Mouse (Mus musculus) kidney, postnatal 36 days (tissue): Measurements from ENCODE around the gene Setx.
"Not testable (repeated sequence)": the region's sequence is repeated elsewhere in the genome, so short reads cannot be mapped to it uniquely, and the experiment has no call there.

Experiments
- DNase-seq, 2 experiments: peaks; one replicate each; pipeline ENCODE4 v3.0.0; 2021 to 2022; ENCODE audit warnings: mixed read lengths in 2 of 2

Gene Setx

DNA sequence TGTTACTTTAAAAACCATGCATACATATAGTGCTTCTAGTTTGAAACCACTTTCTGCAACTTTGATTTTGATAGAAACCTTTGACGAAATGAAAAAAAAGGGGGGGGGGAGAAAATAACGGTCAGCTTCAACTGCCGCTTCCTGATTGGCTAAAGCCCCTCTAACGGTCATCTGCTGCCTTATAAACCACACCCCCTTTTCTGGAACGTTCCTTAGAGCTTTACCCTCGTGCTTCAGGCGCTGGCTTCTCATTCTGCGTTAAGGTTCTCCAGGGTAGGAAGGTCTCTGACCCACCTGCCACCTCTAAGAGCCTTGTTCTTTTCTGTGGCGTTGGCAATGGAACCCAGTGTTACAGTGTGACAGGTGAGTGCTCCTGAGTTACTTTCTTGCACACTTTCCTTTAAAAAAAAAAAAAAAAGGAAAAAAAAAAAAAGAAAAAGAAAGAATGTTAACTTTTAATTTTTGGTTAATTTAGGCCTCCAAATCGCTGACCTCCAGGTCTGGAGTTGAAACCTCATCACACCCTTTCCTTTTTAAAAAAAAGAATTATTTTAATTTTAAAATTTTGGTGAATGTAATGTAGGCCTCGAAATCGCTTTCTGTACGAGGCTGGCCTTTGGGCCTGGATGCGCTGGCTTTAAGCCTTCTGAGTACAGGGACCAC lies at the start of gene Setx:
TSS of gene Setx (plus strand) at position 275 of the 663 bp plus-strand sequence.
- no peak for DNase-seq

DNA sequence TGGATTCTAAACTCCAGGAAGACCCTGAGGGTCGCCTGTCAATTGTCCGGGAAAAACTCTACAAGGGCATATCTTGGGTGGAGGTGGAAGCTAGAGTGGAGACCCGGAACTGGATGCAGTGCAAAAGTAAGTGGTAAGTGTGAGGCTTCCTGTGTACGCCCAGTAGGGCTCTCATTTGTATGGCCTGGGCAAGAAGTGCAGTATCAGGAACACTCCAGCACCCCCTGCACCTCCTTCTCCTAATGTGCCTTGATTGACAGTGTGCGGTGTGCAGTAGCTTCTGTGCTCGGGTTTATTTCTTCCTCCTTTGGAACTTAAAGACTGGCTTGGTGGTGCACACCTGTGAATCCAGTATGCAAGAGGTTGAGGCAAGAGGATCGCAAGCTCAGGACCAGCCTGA lies 49.3 kb upstream of the Setx start:
- DNase-seq: no peak

DNA sequence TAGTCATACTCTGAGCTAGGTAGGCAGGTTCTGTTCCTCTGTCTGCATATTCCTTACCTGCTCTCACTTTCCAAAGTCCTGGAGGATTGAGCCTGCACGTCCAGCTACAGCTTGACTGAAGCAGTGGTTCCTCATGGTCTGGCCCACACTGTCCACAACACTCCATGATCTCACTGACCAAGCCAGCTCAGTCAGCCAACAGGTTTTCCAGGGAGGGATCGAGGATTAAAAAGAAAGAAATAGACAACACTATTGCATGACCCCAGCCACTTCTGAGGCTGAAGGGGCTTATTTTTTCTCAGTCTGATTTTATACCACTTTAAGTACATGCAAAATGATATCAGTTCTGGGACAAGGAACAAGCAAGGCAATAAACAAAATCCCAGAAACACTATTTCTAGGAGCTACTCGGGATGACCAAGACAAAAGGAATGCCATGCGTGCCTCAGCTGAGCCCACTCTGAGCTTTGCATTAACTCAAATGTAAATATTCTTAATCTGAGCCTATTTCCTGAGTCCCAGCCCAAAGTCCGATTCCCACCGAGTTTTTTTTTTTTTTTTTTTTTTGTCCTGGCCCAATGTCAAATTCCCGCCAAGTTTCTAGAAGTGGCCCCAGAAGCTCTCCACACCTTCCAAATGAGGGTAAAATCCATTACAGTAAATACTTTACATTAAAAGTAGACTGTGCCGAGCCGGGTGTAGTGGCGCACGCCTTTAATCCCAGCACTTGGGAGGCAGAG lies 48.5 kb upstream of the Setx start:
- no peak for DNase-seq

DNA sequence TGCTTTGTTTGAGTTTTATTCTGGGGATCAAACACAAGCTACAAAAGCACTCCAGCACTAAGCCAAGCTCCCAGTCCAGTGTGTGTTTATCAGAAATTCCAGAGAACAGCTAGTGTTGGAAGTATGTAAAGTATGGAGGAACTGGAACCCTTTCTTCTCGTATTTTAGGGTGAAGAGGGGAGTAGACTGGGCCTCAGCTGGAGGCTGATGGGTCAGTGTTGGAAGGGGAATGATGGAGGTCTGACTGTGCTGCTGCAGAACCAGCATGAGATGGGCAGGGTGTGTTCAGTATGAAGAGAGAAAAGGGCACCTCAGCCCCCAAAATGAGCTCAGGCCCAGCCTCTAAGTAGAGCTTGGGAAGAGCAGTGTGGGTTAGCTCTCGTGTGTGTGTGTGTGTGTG lies 47.8 kb upstream of the Setx start:
- no peak for DNase-seq

DNA sequence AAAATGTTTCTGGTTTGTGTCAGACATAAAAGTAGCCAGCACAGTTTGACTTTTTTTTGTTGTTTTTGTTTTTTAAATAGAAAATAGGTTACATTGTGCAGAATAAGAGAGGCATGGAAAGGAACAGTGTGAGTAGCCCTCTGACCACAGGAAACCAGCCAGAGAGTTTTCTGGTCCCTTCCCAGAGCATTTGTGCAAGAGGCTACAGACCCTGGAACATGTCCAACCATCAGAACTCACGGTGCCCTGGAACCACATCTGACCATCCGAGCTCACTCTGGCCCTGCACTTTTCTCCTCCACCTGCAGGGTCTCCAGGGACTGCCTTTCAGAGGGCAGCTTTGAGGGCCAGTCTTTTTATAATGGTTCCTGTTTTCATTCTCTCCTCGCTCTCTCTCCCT lies 42.0 kb upstream of the Setx start:
- DNase-seq: peak; percentile 28 to 41

DNA sequence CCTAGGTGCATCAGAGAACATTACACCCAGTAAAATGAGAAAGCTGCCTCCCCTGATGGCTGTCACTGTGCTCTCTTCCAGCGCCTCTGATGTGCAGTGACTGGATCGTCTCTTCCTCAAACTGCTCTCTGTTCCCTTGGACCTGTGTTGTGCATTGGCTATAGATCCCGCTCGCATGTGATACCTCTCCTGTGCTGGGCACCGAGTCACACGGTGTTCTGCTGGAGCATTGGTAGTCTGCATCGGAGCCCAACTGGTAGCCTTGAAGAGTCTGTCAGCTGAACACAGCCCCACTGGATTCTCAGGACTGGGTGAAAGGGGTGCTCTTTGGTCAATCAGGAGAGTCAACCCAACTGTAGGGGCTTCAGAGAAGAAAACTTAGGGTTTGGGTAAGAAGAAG lies 38.0 kb upstream of the Setx start:
- DNase-seq: no peak

DNA sequence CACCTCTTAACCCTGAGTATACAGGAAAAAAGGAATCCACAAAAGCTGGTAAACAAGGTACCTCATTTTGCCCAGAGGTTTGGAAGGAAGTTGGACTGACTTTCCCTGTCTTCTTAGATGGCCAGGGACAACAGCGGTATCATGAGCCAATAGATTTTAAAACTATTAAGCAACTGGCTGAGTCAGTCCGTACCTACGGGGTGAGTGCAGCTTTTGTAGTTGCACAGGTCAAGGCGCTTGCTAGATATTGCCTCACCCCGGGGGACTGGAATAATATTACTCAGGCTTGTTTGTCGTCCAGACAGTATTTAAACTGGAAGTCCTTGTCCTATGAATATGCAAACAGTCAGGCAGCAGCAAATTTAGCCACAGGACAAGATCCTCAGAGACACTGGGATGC lies 34.7 kb upstream of the Setx start:
- not testable (repeated sequence) for DNase-seq

DNA sequence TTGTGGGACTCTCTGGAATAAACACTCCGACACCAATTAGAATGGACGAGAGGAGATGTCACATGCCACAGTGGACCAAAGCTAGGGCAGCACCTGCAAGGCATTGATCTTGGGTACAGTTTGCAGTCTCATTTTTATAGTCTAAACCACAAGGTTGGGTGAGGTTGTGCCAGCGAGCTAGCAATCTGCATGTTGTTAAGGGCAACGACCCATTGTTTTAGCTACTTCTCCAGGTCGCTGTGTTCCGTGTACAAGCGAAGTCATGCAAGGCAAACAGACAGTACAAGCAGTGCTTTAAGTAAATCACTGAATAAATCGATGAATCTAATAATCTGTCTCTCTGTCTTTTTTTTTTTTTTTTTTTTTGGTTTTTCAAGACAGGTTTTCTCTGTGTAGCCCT lies 28.3 kb upstream of the Setx start:
- DNase-seq: no peak

DNA sequence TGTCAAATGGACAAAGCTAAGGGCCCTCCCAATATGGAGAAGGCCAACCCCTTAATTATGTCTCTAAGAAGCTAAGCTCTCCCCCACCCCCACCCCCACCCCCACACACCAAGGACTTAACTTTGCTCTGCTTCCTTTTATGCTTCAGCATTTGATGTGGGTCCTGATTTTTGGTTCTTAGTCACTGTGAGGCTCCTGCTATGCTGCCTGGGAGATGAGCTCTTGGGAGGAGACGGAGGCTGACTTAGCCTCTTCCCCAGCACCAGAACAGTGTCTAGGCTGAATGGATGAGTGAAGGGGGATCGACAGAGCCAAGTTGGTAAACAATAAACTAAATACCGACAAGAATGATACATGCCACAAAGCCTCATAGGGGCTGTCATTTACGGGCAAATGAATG lies 27.2 kb upstream of the Setx start:
- DNase-seq: no peak

DNA sequence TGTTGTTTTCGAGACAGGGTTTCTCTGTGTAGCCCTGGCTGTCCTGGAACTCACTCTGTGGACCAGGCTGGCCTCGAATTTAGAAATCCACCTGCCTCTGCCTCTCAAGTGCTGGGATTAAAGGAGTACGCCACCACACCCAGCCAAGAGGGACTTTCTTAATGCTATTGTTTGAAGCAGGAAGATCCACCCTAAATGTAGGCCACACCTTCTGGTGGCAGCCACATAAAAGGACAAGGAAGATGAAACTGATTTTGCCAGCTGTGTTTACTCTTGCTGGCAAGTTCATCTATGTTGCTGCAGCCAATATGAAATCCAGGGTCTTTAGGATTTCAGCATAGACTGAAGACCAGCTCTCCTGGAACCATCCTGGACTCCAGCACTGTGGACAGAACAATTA lies 26.5 kb upstream of the Setx start:
- no peak for DNase-seq

DNA sequence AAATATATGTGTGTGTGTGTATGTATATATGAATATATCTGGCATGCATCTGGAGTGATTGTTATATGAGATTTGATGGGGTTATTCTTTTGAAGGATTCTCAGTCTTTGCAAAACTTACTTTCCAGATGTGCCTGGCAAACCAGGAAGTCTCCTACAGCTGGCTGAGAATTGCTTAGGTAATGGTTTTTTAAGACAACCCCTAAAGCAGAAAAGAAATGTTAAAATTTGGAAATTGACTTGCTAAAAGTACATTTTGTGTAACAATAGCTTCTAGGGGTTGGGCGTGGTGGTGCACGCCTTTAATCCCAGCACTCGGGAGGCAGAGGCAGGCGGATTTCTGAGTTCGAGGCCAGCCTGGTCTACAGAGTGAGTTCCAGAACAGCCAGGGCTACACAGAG lies 26.0 kb upstream of the Setx start:
- DNase-seq: not testable (repeated sequence)

DNA sequence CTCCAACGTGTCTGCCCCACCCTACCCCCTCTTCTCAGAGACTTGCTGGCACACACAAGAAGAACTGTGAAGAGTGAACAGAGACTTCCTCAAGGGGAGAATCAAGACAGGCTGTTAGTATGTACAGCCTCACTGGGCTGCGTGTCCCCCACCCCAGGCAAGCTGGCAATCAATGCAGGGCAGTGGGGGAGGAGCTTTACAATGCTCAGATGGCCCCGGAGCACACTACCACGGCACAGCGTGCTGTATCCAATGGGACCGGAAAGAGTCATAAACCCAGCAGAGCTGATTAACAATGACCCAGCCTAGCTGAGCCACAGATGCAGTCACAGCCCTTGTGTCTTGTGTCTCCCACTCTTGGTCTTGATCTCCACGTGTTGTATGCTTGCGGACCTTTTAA lies 25.2 kb upstream of the Setx start:
- DNase-seq: no peak

DNA sequence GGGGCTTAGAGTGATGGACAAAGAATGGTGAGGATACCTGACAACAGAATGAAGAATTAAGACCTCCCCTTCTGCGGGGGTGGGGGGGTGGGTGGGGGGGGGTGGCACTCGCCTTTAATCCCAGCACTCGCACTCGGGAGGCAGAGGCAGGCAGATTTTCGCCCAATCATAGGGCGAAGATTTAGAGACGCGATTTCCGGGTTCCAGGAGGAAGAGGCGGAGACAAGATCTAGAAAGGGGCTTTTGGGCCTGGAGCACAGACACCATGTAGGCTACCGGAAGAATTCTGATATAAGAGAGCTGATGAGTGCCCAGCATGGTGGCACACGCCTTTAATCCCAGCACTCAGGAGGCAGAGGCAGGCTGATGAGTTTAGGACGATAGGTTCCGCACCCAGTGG lies 24.3 kb upstream of the Setx start:
- DNase-seq: no peak

DNA sequence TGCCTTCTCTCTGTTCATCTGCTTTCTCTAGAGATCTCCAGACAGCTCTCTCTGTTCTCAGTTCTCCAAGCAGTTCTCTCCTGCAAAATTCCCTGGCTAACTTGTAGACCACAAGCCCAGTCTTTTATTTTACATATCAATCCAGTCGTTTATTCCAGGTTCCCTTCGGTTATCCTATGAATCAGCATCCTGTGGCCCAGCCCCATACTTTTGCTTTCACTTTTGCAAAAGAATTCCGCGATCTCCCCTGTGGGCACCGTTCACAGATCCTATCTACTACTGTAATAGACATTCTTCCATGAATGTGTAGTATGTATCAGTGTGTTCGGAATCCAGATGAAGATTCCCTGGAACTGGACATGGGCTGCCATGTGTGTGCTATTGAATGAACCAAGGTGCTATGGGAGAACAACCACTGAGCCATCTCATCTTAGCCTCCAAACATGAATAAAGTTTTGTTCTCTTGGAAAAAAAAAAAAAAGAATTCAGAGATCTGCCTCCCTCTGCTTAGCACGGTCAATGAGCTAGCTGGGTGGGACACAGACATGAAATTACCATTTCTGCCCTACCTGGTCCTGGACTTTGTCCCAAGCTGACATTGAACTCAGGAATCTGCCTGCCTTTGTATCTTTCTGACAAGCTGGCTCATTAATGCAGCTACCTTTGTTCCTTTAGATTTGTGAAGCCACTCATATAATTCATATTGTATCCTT lies 23.0 kb upstream of the Setx start:
- peak; percentile 15 to 16 for DNase-seq

DNA sequence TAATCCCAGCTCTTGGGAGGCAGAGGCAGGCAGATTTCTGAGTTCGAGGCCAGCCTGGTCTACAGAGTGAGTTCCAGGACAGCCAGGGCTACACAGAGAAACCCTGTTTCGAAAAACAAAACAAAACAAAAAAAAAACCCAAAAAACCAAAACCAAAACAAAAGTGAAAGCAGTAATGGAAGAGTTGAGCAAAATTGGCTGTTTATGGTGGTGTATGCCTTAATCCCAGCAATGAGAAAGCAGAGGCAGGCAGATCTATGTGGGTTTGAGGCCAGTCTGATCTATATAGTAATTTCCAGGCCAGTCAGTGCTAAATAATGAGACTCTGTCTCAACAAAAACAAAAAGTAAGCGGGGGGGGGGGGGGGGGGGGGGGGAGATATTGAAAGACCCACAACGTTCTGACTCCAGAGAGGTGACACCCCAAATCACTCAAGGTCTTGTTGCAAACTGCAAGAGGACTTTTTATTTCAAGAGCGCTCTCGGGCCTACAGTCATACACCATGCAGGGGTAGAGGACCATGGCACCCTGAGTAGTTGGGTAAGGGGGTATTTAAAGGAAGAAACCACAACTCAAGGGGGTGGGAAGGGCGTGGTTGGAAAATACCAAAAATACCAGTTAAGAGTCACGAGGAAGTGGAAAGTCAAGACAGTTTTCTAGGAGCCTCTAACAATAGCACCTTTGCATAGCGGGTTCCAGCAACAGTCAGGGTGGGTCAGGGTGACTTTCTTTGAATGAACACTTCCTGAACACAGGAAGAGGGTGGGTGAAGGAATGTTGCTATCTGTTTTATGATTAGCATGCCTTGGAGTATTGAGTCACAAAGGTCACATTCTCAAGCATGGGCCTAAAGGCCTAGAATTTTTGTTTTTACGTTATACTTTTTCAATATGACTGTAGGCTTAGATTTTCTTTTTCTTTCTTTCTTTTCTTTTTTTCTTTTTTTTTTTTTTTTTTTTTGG lies 21.3 kb upstream of the Setx start:
- peak in 1 of 2 experiments; percentile 4 for DNase-seq

DNA sequence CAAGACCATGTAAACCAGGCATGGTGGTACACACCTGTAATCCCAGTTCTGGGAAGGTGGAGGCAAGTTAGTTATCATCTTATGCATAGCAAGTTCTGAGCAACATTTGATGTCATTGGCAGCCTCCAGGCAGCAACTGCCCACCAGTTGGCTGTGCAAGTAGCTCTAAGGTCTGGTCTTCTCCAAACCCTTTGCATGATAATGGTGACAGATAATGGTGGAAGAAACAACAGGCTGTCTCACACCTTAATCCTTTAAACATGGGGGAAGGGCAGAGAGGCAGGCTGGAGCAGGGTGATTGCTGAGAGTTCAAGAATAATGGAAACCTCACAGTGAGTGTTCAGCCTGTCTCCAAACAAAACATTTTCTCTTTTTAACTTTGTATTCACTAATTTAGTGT lies 3.0 kb upstream of the Setx start:
- no peak for DNase-seq

DNA sequence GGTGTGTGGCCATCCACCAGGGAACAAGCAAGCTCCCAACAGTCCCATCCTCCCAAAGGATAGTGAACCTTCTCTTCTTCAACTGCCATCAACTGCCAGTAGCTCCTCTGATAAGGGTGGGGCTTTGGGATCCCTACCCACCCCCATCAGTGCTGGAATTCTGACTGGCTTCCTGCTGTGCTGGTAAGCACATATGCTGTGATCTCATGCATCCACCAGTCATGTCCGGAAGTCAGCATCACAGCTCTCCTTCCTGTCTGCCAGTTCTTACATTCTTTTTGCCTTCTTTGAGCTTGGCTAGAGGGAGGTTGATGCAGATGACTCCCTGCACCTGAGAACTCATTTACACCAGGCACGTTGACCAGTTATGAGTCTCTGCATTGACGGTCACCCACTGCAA lies 1.5 kb upstream of the Setx start:
- DNase-seq: no peak

DNA sequence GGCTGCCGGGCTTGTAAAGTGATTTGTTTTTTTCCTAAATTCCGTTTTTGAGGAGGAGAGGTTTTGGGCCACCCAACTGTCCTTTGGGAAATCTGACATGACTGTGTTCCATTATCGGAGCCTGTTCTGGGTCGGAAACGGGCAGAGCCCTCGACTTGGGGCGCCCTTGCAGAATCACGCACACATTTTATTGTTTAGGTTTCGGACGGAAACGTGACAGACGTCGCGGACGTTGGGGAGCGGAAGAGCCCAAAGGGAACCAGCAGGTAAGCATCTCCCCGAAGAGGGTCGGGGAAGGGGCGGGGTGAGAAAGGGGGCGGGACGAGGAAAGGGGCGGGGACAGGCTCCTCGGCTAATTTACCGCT lies 572 bp downstream of the Setx start:
- no peak for DNase-seq

DNA sequence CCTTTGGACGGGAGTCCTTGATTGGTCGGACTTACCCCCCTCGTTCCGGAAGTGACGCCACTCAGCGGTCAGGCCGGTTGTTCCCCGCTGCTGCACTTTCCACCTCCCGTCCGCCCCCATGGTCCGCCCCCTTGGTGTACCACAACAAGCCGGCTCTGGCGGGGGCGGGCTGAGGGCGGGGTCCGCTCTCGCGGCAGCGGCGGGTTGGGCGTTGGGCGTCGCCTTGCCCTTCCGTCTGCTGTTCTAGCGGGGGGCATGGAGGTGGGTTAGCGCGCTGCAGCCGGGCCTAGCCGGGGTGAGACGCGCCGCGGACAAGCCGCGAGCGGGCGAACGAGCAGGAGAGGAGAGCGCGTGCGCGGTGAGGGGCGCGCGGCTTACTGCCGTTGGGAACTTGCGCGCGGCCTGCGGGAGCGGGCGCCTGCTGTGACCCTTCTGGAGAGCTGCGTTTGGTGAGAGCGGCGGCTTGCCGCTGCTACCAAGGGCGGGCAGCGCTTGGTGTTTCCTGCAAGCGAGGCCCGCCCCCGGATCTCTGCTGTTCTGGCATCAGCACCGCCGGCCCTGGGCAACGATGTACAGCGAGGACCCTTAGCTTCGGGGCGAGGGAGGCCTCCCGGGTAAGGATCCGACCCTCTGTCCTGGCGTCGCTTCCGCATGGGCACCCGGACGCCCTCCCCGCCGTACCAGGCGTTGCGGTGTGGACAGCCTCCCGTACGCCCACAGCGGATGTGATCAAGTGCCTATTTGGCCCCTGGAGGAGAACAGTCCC lies 1.1 kb downstream of the Setx start:
- peak; percentile 100 for DNase-seq

DNA sequence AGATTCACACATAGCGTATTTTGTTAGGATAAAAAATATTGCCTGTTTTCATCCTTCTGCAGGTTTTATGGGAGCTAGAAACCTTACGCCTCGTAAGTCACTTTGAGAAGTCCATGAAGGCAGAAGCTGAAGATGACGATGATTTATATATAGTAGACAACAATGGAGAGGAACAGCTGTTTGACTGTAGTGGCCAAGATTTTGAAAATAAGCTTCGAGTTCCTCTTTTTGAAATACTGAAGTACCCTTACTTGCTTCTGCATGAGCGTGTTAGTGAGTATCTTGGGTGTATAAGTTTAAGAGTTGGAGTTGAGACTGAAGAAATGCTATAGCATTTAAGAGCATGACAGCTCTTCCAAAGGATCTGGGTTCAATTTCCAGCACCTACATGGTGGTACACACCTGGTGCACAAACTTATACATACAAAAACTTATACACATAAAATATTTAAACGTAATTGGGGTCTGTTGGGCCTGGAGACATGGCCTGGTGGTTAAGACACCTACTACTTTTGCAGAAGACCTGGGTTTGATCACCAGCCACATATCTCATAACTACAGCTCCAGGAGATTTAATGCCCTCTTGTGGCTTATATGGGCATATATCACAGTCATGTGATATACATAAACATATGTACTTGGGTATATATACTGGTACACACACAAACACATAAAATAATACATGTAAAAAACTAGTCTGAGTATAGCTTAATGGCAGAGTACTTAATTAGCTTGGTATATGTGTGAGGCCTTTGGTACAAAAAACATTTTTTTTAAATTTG lies 6.3 kb downstream of the Setx start:
- no peak for DNase-seq

DNA sequence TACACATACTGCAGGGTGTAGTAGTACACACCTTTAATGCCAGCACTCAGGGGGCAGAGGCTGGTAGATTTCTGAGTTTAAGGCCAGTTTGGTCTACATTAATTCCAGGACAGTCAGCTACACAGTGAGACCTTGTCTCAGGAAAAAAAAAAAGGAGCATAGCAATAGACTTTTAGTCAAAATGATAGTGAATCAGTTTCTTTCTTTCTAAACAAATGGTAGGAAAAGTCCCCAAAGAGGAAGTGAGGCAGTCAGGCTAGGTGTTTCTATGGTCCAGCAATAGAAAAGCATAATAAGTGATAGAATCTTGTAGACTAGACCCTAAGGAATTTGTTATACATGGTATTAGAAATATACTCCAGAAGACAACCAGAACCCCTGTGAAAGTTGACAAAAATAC lies 11.2 kb downstream of the Setx start:
- no peak for DNase-seq
